Mouse (Mus musculus): Measurements from ENCODE around the gene Gm9944.
A peak's percentile ranks its signal among the peaks of the same experiment; 100 is the strongest.

Gene Gm9944

DNA sequence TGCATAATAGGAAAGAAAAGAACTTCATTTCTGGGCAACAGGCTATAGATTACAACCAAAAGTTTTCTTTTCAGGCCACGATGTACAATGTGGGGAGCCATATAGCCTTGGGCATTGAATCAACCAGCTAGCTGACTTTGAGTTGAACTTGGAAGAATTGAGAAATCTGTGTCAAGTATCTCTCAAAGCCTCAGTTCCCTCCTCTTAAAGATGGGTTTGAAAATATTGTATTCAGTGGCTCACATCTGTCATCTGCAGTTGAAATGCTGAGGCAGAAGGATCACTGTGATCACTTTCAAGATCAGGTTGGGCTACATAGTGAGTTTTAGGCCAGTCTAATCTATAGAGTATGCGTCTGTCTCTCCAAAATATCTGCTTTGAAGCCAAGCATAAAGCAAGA is at the start of gene Gm9944:
Gene Gm9944 (minus strand): TSS at position 101 of the 400 bp plus-strand sequence.
- DNase-seq (ENCODE audit: low spot score) = no peak

DNA sequence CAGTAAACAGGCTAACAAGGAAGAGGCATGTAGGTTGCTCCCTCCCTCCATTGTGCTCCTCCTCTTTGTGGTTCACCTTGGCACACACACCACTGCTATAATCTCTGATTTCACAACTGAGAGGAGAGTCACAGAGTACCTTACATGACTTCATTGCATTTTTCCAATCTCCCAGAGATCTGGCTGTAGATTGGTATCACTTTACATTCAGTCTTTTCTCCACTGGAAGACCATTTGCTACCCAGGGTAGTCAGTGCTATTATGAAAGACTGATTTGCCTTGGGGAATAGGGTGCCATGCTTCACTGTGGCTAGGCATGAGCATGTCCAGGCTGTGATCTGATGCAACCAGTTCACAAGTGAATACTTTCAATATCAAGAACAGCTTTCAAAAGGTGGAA is 40.2 kb upstream of the Gm9944 start:
- no peak for DNase-seq (ENCODE audit: low spot score)

DNA sequence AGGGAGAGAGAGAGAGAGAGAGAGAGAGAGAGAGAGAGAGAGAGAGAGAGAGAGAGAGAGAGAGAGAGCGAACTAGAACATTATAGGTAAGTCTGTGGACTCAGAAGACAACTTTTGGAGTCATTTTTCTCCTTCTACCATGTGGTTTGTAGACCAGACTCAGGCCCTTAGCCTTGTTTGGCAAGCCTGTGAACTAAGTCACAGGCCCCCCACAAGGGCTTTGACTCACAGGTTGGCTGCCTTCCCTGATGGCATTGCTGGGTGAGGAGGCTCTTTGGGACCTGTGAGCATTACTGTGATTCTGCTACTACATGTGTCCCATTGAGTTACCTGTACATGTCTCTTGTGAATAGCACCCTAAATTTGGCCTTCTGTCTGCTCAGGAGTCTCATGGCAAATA is 15.0 kb upstream of the Gm9944 start:
- no peak for DNase-seq (ENCODE audit: low spot score)

DNA sequence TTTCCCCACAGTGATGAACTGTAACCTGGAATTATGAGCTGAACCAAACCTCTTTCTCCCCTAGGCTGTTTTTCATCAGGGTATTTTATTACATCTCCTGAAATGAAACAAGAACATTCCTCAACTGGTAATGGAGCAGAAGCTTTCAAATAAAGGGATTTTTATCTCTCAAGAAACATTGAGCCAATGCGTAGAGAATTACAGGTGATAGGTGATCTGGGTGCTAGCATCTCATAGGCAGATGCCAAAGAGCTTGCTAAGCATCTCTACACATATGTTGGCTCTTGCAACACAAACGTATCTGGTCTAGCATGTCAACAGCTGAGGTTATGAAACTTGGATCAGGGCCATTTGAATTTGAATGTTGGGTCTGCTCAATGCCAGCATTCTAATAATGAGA is 12.1 kb upstream of the Gm9944 start:
- no peak for DNase-seq (ENCODE audit: low spot score)

DNA sequence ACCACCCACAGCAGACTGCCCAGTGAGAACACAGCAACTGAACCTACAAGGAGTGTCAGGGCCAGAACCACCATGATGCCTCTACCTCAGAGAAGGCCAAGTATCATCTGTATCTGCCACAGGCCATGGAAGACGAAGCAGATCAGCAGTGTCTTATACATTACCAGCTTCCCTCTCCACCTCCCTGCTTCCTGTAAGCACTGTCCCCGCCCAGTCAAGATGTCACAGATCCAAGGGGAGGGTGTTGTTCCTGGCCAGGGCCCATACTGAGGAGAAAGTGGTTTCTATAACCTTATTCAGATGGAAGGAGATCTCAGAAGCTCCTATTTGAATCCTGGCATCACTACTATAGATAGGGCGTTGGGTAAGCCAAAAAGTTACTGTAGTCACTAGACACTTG is 10.5 kb upstream of the Gm9944 start, which contains the start of gene Aadacl3:
Gene Aadacl3 (minus strand): TSS at position 101 of the 400 bp plus-strand sequence.
- DNase-seq (ENCODE audit: low spot score) = no peak

DNA sequence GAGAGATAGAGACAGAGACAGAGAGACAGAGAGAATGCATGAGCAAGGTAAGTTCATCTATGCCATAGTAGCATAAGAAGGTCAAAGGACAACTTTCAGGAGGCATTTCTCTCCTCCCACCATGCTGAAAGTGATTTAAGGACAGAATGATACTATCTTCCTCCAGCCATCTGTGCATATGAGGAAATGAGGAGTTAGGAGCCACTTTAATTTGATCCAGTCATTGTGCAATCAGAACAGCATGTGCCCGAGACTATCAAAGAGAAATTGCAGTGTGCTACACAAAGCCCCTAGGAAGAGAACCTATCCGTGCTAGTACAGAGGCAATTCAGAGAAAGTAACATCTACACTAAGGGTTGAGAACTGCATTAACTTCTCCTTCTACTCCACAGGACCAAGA is 4.6 kb downstream of the Gm9944 start:
- DNase-seq (ENCODE audit: low spot score) = no peak

DNA sequence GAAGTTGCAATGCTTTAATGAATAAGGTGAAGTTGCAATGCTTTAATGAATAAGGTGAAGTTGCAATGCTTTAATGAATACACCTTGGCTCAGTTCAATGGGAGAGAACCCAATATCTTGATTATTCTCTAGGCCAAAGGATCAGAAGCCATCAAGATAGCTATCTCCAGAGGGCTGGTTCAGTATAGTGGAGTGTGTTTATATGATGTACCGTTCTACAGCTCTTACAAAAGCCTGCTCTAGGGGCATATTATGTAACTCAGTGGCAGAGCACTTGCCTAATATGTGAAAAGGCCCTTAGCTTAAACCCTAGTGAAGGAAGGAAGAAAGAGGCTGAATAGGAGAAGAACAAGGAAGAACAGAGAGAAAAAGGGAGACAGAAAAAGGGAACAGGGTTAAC is 11.5 kb downstream of the Gm9944 start:
- no peak for DNase-seq (ENCODE audit: low spot score)

DNA sequence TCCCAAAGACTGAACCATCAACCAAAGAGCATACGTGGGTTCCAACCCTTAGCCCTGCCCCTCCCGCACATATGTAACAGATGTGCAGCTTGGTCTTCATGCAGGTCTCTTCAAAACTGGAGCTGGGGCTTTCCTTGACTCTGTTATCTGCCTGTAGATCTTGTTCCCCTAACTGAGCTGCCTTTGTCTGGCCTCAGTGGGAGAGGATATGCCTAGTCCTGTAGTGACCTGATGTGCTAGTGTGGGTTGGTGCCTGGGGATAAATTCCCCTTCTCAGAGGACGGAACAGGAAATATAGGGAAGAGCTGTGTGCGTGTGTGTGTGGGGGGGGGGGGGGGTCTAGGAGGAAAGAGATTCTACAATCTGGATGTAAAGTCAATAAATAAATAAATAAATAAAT is 12.0 kb downstream of the Gm9944 start:
- DNase-seq (ENCODE audit: low spot score) = no peak

DNA sequence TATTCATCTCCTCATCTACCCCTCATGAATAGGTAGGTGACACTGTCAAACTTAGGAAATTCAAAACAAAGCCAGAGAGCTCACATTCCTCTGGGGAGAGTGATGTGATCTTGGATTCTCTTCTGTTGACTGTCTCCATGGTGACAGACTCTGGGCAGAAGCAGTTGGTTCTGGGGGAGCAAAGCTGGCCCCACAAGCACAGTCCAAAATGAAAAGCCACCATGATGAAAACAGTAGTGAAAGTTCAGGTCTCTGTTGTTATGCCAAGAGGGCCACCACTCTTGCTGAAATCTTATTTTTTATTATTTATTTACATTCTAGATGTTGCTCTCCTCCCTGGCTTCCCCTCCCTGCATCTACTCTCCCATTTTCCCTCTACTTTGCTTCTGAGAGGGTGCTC is 14.4 kb downstream of the Gm9944 start, which contains the start of gene 1700012P22Rik:
Gene 1700012P22Rik (minus strand): TSS at position 101 of the 400 bp plus-strand sequence.
- DNase-seq (ENCODE audit: low spot score) = no peak

DNA sequence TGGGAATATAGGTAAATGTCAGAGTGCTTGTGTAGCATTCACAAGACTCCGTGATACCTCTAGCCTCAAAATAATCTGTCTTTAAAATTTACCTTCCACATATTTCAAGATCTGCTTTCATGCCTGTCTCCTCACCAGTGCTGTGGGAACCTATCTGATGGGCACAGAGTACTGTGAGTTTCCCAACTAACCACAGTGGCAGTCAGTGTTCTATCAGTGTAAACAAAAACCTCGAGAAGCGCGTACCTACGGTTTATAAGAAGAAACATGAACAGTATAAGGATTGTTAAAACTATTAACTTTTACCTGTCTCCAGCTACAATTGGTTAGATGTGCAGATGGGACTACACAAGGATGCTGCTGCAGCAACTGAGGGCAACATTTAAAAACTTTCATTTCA is 19.9 kb downstream of the Gm9944 start:
- DNase-seq (ENCODE audit: low spot score) = no peak

DNA sequence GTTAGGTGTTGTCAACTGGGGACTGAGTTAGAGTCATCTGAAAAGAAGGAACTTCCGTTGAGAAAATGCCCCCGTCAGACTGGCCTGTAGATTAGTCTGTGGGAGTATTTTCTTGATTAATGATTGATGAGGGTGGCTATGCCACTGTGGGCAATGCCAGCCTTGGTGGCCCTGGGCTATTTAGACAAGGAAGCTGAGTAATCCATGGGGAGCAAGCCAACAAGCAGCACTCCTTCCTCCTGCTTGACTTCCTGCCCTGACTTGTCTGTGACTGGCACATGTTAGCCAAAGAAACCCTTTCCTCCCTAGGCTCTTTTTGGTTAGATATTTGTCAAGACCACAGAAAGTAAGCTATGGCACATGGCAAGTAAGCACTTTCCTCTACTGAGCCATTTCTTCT is 22.4 kb downstream of the Gm9944 start:
- no peak for DNase-seq (ENCODE audit: low spot score)

DNA sequence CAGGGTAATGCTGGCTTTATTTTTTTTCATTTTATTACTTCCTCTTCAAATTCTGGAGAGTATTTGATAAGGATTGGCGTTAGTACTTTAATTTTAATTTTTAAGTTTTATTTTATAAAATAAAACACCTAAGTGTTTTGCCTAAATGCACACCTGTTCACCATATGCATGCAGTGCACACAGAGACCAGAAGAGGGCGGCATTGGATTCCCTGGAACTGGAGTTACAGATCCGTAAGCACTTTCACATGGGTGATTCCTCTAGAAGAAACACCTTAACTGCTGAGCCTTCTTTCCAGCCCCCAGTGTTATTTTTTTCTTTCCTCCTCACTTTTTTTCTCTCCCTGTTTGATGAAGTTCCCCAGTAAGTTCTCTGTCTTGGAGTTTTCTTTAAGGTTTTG is 24.2 kb downstream of the Gm9944 start:
- DNase-seq (ENCODE audit: low spot score) = no peak

DNA sequence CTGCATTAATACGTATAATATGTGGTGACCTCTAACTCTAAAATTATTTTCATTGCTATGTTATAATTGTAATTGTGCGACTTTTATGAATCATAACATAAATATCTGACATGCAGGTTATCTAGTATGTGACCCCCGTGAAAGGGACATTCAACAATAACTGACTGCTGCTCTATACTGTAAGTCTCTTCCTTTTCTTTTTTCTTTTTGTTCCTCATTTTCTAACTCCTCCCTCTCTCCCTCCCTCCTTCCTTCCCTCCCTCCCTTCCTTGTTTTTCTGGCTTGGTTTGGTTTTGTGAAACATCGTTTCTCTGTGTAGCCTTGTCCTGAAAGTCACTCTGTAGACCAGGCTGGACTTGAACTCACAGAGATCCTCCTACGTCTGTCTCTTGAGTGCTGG is 28.5 kb downstream of the Gm9944 start:
- no peak for DNase-seq (ENCODE audit: low spot score)

DNA sequence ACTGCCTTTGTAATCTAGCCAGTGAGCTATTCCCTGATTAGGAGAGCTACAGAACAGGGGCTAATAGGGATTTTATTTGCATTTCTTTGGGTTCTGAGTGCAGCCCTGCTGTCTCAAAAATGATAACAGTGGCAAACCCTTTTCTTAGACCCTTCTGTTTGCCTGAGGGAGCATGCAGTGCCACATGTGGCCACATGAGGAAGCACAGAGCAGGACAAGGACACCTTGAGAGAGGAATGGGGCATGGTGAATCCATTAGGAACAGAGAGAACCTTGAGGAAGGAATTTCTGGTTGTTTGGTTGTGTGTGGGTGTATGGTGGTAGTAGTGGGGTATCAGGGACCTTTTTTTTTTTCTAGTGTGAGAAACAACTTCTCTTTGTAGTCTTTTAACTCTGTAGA is 32.5 kb downstream of the Gm9944 start:
- no peak for DNase-seq (ENCODE audit: low spot score)

DNA sequence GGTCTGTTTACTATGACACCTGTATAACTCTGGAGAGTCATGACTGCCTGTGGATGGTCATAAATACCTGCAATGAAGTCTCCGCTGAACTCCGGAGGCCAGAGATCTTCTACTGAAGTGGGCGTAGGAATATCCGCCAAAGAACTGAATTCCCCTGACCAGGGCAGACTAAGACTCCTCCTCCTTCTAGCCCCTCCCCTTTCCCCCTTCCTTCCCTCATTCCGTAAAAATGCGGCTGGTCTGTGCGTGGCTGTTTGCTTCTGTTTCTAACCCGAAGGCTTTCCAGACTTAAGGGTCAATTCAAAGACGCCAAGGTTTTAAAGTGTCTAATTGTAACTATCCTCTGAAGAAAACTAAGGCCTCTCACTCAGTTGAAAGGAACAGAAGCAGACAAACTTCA is 44.8 kb downstream of the Gm9944 start, which contains the start of gene Pramef12:
Gene Pramef12 (minus strand): TSS at position 175 of the 400 bp plus-strand sequence.
- DNase-seq (ENCODE audit: low spot score) = no peak

DNA sequence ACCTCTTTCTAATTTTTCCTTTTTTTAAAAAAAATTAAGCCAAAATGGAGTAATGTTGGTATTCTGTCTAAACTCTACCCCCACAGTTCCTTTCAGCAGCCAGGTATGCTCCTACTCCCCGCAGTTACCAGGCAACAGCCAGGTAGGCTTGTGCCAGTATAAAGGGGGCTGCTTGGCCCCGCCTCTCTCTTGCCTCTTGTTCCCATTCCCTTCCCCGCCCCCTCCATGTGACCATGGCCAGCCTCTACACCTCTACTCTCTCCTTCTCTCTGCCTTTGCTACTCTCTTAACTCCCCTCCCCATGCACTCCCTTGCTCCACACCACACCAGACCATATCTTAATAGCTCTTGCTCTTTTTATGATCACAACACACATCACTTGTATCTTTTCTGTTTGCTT is 46.9 kb downstream of the Gm9944 start:
- DNase-seq (ENCODE audit: low spot score) = no peak

DNA sequence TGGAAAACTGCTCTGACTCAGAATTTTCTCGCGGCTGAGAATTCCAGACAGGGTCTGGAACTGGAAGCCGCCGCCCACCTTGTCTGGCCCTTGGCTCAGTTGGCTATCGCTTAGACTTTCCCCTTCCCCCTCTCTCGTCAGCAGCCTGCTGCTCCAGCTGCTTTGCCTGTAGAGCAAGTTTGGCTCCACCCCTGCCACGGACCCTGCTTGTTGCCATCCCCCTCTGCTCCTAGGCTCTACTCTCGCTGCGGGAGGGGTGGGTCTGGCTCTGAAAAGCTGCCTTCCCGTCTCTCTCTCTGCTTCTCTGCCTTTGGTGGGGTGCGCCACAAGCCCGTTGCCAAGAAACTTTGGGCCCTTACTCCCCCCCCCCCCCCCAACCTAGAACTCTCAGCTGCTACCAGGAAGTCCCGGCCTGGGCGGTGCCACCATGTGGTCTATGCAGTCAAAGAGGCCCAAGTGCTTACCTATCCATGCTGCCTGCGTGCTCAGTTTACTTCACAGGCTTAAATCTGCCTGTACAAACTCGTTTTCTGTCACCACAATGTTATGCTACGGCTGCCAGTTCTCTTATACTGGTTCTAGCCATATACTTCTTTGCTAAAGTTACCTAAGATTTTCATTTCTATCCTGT is 48.5 kb downstream of the Gm9944 start:
- peak; percentile 70 for DNase-seq (ENCODE audit: low spot score)
